Mouse (Mus musculus): ENCODE data around the gene Vps35.

The Vps35 gene

DNA sequence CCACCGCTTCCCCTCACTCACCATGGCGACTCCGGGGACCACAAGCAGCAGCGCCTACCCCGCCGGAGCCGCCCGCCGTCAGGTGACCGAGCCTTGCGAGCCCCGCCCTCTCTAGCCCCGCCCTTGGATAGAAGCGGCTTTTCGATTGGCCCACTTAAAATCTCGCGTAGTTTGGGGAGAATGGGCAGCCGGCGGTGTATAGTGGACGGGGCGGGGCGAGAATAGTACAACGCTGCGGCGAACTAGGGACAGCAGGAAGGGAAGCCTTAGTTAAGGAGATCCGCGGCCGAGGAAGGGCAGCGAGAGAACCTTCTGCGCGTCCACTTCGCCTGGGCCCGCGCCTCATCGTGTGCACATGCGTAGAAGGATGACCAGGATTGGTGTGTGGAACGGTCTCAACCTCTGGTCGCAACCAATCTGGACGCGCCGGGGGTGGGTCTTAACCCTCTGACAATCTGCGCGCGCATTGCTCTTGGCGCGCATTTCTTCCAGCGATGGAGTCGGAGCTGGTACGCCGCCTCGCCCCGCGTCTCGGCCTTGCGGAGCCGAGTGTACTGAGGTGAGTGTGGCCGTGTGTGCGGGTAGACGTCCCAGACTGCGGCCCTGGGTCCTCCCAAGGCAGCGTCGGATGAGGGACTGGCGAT, at the start of gene Vps35, which contains the start of gene Orc6:
TSS of gene Vps35 (minus strand) at position 369 of the 644 bp plus-strand sequence.
TSS of gene Orc6 (plus strand) at position 199 of the 644 bp plus-strand sequence.
- DNase-seq = peak; percentile 98

DNA sequence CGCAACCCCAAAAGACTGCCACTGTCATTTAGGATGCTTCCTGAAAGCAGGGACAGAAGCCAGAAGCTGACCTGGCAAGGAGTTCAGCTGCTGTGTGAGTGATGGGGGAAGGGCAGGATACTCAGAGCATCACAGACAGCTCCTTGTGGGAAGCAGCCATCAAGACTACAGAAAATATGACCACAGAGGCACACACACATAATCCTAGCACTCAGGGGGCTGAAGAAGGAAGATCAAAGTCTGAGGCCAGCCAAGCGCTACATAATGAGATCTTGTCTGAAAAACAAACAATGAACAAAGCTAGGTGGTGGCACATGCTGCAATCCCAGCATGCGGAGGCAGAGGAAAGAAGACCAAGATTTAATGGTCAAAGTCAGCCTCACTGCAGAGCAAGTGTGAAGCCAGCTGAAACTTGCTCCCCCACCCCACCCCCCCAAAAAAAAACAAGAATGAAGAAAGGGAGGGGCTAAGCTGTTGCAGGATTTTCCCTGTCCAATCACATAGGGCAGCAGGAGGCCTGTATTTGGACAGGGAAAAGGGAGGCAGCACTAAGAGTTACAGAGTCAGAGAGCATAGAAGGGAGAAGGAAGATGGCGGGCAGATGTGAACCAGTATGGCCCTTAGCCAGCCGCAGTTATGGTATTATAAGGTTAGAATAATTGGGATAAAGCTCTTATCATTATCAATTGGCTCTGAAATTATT, 40.4 kb upstream of the Vps35 start:
- no peak for DNase-seq

DNA sequence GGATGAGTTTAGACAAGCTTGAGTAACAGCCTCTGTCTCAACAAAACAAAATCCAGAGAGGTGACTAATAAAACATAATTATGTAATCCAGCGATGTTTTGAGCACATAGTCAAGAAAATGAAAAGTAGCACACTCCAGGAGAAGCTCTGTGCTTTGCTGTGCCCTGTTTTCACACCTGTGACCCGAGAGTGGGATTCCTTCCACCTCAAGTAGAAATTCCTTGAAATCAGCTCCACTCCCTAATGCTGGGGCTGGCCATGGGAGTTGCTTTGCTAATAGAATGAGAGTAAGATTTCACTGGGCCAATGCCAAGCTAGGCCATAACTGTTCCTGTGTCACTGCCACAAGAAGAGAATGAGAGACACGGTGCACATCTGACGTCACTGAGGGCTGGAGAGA, 38.1 kb upstream of the Vps35 start:
- DNase-seq = peak; percentile 8

DNA sequence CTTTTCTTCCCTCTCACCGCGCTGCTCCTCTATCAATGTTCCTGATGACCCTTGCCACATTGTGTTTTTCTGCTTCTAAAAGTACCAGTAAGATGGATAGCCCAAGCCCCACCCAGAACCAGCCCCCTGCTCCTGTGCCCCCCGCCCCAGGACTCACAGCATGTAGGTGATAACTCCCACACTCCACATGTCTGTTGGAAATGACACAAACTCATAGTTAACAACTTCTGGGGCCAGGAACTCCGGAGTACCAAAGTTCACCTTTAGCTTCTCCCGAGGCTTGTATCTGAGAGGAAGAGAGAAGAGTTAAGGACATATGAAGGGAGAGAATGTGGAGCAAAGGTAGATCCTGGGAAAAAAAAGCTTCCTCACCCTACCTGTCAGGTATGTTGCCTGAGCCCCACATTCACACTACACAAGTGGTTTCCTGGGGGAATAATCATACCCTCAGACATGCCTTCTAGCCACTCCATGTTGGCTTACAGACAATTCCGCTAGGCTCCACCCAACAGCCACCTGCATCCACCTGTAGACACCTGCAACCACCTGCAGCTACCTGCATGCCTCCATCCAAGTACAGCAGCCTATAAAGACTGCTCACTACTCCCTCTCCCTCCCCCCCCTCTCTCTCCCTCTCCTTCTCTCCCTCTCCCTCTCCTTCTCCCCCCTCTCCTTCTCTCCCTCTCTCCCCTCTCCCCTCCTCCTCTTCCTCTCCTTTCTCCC, 36.8 kb upstream of the Vps35 start:
- DNase-seq = no peak

DNA sequence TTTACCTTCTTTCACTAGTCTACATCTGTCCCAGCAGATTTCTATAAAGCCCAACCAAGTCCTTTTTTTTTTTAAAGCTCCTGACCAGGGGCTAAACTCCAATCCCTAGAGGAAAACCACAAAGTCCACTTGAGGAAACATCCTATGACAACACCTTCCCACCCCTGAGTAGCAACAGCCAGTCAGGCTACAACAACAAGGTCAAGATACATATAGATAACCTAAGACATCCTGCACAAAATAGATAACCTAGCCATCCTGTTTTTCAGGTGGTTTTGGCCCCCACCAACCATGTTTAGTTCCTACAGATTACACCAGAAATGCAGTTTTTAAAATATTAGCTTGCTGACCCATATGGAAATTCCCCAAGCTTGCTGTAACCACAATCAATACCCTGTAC, 35.5 kb upstream of the Vps35 start:
- no peak for DNase-seq

DNA sequence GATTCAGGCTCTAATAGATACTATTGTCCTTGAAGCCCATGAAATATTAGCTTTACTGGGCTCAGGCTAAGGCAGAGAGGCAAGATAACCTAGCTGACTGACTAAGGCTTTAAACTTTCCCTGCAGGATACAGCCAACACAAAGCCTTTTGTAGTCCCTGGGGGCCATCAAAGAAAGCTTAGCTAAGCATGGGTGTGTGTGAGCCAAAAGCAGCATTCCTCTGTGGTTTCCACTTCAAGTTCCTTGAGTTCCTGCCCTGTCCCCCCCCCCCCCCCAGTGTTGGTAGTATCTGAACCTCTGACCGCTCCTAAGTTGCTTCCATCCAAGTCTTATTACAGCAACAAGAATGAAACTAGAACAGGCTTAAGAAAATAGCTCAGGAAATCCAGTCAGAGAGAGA, 29.9 kb upstream of the Vps35 start:
- DNase-seq = no peak

DNA sequence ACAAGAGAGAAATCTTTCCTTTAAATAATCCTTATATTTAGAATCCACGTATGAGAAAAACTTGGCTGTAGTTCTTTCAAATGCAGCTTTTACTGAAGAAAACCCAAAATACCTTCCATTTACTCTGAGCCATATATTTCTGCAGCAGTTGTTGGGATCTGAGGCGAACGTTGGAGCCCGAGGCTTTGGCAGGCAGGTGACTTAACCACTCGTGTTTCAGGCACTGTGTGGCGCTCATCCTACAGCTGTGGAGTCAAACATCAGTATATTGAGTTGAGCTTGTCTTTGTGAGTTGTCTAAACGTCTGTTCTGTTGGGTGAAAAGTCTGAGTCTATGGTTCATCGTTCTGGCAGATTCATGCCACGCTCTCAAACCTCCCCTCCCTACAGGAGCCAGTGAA, 27.4 kb upstream of the Vps35 start:
- no peak for DNase-seq

DNA sequence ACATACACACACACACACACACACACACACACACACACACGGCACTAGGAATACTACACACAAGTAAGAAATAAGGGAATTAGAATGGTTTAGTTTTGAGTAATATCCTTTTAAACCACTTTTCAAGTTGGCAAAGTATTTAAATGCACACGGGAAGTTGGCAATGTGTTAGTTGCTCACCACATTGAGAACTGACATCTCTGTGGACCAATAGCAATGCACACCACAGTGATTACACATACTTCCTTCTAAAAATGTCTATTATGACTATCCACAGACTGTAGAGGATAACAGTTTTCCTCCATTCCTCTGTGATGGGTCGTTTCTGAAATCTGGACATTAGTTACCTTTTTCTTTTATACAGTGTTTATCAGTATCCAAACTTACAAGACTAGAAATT, 23.5 kb upstream of the Vps35 start:
- DNase-seq = no peak

DNA sequence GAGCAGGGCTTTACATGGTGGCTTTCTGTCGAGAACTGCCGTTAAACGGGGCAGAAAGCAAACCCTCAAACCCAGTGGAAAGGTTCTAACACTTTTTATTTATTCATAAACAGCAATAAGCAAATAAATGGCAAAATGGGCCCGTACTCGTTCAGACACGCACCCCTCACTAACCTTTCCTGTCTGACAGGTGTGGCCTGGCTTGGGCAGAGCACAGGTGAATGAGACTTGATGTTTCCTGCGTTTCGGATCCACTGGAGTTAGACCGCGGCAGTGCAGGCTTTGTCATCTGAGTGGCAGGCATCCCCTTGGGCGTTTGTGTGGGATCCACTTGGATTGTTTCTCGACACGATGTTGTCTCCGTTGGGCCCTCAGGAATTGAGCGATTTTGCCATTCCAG, 22.4 kb upstream of the Vps35 start:
- DNase-seq = no peak

DNA sequence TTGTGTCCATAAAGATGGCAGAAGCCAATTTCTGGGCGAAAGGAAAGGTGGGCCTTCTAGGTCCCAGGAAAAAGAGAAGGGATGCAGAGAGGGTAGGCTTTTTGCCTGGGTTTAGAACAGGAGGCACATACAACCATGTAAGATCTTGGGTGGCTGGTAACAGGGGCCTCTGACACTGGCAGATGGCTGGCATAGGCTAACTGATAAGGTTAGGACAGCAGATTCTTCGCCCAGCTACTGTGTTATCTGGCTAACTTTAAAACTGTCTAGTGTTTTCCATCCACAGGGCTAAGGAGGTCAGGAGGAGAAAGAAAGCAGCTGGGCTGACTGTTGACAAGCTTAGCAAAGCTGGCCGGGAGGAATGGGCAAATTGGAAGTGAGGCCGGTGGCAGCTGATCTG, 18.9 kb upstream of the Vps35 start:
- no peak for DNase-seq

DNA sequence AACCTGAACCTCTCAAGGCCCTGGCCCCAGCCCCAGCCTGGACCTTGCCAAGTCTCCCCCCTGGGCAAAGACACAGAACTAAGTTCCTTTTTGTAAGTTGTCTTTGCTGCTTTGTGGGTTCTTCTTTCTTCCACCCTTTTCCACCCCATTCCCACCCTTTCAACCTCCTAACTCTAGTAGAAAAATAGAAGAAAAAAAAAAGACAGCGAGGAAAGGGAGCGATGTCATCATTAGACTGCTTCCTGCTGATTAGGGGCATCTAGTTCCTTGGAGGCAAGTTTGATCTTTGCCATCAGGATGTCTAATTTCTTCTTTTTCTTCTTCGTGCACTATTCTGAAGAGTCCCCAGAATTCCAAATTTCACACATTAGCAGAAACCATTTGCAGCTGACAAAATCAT, 13.4 kb upstream of the Vps35 start:
- DNase-seq = no peak

DNA sequence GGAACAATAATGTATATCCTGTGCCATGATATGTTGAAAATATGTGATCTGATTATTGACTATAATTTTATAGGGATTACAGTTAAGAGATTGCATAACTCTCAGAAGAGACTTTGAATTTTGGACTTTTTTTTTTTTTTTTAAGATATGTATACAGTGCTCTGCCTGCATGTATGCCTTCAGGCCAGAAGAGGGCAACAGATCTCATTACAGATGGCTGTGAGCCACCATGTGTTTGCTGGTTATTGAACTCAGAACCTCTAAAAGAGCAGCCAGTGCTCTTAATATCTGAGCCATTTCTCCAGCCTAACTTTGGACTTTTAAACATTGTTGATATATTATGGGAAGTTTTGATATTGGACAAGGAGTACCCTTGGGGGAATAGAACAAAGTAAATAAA, 12.1 kb upstream of the Vps35 start:
- DNase-seq = peak; percentile 24

DNA sequence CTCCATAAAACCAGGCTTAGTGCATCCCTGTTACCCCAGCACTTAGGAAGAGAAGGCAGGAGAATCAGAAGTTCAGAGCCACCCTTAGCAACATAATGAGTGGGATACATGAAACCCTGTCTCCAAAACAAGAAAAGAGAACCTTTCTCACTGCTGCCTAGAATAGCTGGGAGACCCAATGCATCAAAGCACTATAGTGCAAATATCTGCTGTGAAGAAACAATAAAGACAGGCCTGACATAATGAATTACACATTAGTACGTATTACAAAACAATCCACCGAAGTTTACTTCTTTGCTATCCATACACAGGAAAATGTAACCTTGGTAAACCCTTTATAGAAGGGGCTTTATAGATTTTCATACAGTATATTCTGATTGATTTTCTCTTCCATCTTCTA, 9.0 kb upstream of the Vps35 start:
- DNase-seq = no peak

DNA sequence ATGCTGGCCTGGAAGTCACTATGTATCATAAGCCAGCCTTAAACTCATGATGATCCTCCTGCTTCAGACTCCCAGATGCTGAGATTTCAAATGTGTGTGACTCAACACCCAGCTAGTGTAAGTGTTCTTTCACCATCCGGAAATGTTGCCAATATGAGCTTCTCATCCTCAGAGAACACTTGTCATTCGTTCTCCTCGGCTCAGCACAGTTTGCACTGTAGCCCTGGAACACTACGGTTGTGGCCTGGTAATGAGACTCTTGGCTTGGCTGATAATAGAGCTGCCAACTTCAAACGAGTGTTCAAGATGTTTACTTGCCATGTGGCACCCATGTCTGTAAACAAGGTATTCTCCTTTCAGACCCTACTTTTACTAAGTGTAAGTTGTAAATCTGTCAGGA, 3.9 kb upstream of the Vps35 start:
- DNase-seq = no peak

DNA sequence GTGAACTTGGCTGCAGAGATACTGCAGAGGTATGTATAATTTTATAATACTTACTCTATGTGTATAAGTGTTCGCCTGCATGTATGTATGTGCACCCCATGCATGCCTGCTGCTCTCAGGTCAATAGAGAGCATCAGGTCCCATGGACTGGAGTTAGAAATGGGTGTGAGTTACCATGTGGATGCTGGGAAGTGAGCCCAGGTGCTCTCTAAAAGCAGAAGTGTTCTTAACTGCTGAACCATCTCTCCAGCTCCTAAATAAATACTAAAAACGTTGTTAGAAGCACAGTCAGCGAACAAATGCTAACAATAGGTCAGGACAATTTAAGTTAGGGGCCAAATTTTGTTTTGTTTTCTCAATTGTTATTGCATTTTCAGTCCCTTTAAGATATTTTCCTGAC, 3.3 kb upstream of the Vps35 start:
- peak; percentile 30 for DNase-seq

DNA sequence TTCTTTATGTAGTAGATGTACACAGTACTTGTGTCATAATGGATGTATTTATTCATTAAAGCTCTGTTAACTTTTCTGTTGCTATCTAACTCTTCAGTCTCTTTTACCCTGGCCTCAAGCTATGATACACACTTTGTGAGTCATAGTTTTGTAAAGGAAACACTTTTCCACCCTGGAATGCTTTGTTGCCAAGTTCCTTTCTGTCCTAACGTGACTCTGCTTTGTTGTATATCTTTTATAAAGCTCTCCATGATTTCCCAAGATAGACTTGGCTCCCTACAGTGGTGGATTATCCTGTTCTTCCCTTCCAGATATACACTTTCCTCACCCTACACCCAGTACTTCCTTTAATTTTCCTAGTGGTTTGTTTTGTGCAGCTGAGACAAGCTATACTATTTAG, 2.3 kb upstream of the Vps35 start:
- DNase-seq = no peak

DNA sequence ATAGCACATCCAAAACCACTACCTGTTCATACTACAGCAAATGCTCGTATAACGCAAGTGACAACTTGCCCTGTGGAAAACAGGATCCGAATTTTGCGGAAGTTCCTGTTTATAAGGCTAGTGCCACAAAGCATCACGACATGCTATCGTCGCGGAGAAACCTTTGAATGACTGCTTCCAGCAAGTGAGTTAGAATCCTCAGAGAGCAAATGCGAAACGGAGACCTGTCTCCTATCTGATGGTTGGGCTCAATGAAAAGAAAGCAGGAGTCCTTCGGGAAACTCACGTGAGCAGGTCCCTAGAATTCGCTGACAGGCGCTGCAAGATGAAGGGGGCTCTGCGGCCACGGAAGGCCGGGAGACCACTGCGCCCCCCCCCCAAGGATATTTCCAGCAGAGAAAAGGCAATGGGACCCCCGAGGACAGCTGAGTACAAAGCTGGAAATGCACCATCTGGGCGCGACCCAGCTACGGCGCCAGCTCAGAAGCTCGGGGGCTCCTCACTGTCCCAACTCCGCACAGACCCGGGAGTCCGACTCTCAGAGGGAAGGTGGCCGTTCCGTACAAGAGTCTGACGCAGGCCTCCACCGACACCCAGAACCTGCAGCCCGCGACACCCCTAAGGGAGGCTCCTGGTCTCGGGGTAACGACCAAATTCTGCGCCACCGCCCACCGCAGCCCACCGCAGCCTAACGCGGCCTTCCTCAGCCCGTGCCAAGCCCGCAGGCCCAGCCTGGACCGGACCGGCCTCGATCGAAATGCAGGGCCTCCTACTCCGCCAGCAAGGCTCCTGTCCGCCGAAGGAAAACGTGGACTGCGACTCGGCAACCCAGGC, 785 bp downstream of the Vps35 start:
- DNase-seq = no peak

DNA sequence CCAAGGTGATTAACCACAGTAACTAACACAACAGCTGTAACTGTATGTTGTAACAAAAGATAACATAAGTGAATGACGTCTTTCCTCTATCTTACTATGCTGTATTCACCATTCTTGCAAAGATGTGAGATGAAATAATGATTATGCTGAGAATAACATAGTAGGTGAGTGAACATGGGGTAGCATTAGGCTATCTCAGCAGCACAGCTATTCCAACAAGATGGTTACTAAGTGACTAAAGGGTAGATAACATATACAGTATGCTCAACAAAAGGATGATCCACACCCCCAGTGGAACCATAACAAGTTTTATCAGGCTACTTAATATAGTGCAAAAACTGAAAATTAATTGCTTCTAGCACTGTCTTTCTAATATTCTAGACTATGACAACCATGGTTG, 12.8 kb downstream of the Vps35 start:
- DNase-seq = no peak

DNA sequence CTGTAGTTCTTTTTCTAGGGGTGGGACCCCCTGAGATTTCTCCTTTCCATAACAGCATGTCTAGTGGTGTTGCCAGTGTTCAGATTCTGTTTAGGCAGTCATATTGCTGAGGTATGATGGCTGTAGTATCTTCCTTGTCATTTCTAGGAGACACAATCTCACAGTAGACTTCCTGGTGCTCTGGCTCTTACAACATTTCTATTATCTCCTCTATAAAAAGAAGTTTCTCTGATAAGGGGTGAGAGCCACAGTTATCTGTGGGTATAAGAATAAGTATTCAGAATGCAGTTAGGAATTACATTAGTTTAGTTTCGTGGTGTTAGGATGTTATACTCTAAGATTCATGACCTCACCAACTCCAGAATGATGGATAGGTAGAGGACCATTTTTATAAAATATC, 72.3 kb downstream of the Vps35 start:
- no peak for DNase-seq

DNA sequence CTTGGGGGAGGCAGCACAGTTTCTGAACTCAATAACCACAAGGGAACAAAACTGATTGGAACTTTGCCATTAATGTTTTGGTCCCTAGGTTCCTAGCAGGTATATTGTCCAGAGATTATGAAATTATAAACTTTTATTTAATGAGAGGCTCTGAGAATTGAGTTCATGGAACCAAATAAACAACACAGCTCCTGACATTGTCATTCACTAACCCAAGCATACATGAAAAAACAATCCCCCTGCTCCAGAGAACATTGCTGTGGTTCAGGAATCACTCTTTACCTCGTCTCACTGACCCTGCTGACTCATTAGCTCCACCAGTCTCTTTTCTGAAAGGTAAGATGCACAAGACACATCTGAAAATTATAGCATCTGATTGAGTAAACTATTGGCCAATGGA, 73.9 kb downstream of the Vps35 start, which contains the start of gene Olfr371:
TSS of gene Olfr371 (plus strand) at position 301 of the 400 bp plus-strand sequence.
- DNase-seq = no peak

DNA sequence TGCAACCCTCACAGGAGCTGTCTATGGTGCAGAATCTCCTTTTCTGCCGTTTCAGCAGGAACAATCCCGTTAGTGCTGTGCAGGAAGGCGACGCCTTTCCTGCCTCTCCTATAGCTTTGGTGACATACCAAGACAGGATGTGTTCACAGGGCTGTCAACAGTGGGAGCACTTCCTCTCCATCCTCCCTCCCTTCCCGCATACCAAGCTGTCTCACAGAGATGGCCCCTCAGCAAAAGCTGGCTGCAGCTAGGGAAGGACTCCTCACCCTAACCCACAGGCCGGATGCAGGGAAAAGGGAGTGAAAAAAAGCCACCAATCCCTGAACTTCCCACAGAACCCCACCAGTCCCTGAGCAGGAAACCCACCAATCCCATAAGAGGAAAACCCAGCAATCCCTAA, 78.6 kb downstream of the Vps35 start:
- peak; percentile 21 for DNase-seq

DNA sequence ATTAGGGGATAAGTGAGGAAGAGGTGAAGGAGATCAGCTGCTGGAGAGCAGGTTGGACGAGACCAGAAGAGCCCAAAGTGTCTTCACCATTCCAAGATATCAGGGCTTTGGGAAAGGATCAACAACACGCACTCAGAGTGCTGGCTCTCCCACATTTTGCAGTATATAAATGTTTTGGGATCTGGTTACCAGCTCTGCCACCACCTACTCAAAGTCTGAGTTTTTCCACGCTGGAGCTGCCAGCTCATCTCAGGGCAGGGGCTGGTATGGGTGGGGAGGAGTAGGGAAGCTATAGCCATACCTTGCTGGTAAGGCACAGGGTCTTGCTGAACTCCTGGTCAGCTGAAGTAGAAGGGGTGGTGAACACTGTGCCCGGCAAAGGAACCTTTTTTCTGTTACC, 79.4 kb downstream of the Vps35 start:
- no peak for DNase-seq
